Mouse (Mus musculus) hindbrain, postnatal 0 days (tissue): ENCODE data around the gene Hpse. TPM values are rescaled to one million over a fixed set of nuclear protein-coding genes. Genes with fewer than 3 reads are reported as not detected.

Experiments
- ATAC-seq: fragments of 200-750 bp; cut with Nextera tagmentation; 2 replicates; pipeline ENCODE4 v1.8.0; 2017; ENCODE audit warnings: mild to moderate bottlenecking, moderate TSS enrichment, moderate library complexity
- DNase-seq: peaks from one replicate; pipeline ENCODE4 v3.0.0-alpha.2; 2015; ENCODE audit warnings: low spot score
- H3K27ac ChIP-seq: fragments of 300-500 bp; sonication (generic); 2 replicates; pipeline ENCODE4 v1.5.1; 2014; ENCODE audit warnings: mild to moderate bottlenecking
- H3K27me3 ChIP-seq: fragments of 300-500 bp; sonication (generic); 2 replicates; pipeline ENCODE4 v1.6.1; 2014; ENCODE audit warnings: low read length, mixed read lengths; ENCODE audit not compliant: insufficient read depth
- H3K36me3 ChIP-seq: fragments of 300-500 bp; sonication (generic); 2 replicates; pipeline ENCODE4 v1.6.1; 2014; ENCODE audit warnings: low read length, mixed read lengths; ENCODE audit not compliant: insufficient read depth
- H3K4me1 ChIP-seq: fragments of 300-500 bp; sonication (generic); 2 replicates; pipeline ENCODE4 v1.6.1; 2014; ENCODE audit warnings: antibody characterized with exemption, low read length, mixed read lengths; ENCODE audit not compliant: insufficient read depth
- H3K4me2 ChIP-seq: fragments of 300-500 bp; sonication (generic); 2 replicates; pipeline ENCODE4 v1.6.1; 2014; ENCODE audit warnings: low read depth, mild to moderate bottlenecking, low read length, moderate library complexity, mixed read lengths
- H3K4me3 ChIP-seq: fragments of 300-500 bp; sonication (generic); 2 replicates; pipeline ENCODE4 v1.5.1; 2014; ENCODE audit warnings: low read length
- H3K9ac ChIP-seq: fragments of 300-500 bp; sonication (generic); replicated peaks from 2 replicates; pipeline ENCODE4 v1.6.1; 2014; ENCODE audit warnings: mild to moderate bottlenecking, low read length, moderate library complexity, mixed read lengths
- H3K9me3 ChIP-seq: fragments of 300-500 bp; sonication (generic); 2 replicates; pipeline ENCODE4 v1.6.1; 2016; ENCODE audit warnings: low read length, mixed read lengths
- CTCF ChIP-seq: IDR thresholded peaks from 2 replicates; pipeline ENCODE4 v1.5.1; 2016; ENCODE audit warnings: antibody characterized with exemption, control low read depth, low read depth
- WGBS: fragments of 180-500 bp; shearing (Covaris S2); extraction: QIAGEN DNeasy Blood & Tissue Kit; methylation state at CpG from one replicate; pipeline ENCODE4 v1.1.7; 2014; 5-methylcytosine and 5-hydroxymethylcytosine counted together
- polyA plus RNA-seq: library from polyadenylated mRNA; unstranded; fragments of >200 nt; fragmentation: Nextera tagmentation; extraction: Ambion mirVana; gene quantifications from 2 replicates; pipeline ENCODE4 v1.2.1, GENCODE M21; 2015
- total RNA-seq: library from RNA; depleted of rRNA; stranded (reverse); fragments of >200 nt; gene quantifications from 2 replicates; pipeline ENCODE4 v1.2.3, GENCODE M21; 2014; rRNA removed

Hpse gene
- total and polyA plus RNA-seq, 2 experiments from 2014 or later: 0.79 to 1.3 TPM

DNA sequence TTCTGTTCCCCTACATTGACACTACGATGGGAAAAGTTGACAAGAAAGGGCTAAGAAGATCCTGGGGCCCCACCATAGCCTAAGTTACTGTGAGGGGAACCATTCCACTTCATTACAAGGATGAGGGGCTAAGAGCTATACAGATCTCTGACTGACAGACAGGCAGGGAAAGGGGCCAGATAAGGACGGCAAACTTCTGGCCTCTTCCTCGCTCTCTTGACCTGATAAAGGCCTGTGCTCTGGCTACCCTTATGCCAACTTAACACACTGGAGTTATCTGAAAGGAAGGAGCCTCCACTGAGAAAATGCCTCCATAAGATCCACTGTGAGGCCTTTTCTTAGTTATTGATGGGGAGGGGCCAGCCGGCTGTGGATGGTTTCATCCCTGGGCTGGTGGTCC lies 83.6 kb downstream of the Hpse start:
- no peaks in the 10 kb centered on the region for H3K4me1 ChIP-seq
- no peak overlapping the region for H3K9ac ChIP-seq
- ATAC-seq (no peak), DNase-seq (no peak)
- no peaks in the 10 kb centered on the region for H3K9me3 ChIP-seq
- H3K36me3 ChIP-seq: no peaks in the 10 kb centered on the region
- no peak for TF ChIP-seq CTCF
- no peak overlapping the region for H3K4me2 ChIP-seq
- WGBS: 95% methylated on average over 4 of the region's 4 CpGs
- H3K27me3 ChIP-seq: no peaks in the 10 kb centered on the region
- no peak overlapping the region for H3K4me3 ChIP-seq
- no peak overlapping the region for H3K27ac ChIP-seq

DNA sequence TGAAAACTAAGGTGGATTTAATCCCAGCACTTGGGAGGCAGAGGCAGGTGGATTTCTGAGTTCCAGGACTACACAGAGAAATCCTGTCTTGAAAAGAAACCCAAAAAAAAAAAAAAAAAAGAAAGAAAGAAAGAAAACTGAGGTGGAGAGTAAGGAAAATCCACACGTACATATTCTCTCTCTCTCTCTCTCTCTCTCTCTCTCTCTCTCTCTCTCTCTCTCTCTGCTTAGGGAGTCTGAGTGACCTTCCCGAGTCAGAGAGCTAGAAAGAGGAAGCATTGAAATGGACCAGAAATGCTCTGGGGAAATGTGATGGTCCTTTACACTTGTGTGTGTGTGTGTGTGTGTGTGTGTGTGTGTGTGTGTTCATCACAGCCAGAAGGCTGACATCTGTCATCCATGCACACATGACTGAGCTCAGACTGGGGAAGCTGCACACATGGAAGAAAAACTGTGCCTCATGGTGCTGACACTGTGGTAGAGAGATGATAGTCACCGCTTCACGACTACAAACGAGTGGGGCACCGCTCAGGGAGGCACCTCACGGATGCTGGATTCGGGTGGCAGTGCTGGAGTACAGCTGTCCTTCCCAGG lies 84.5 kb downstream of the Hpse start:
- no peak for ATAC-seq
- no peak overlapping the region for H3K9ac ChIP-seq
- no peak for DNase-seq
- TF ChIP-seq CTCF: no peak
- no peak overlapping the region for H3K27ac ChIP-seq
- no peaks in the 10 kb centered on the region for H3K4me1 ChIP-seq
- no peak overlapping the region for H3K4me2 ChIP-seq
- H3K27me3 ChIP-seq: no peaks in the 10 kb centered on the region
- H3K9me3 ChIP-seq: no peaks in the 10 kb centered on the region
- WGBS: 84% methylated on average over 8 of the region's 8 CpGs
- H3K36me3 ChIP-seq: no peaks in the 10 kb centered on the region
- no peak overlapping the region for H3K4me3 ChIP-seq

DNA sequence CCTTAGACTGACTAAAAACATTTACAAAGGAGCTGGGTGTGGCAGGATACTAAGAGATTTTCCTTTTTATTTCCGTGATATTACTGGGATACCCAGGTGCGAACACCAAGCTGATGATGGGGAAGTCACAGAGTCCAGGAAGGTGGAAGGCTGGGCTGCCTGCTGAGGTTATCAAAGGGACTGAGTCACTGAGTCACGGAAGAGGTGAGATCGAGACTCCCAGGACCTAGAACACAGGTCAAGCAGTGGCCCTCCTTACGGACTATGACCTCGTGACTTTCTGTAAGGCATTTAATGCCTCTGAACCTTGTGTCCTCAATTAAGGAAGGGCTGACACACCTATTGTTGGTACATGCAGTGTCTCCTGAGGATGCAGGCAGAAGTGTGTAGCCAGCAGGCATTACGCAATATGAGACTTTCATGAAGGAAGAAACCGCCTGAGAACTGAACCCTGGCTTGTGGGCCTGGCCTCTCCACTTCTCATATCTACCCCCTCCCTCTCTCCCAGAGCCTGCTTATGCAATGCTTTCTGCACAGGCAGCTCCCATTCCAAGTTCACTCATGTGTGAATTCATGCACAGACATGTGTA lies 86.9 kb downstream of the Hpse start:
- no peak for ATAC-seq
- no peak overlapping the region for H3K9ac ChIP-seq
- H3K27ac ChIP-seq: no peak overlapping the region
- no peaks in the 10 kb centered on the region for H3K9me3 ChIP-seq
- no peaks in the 10 kb centered on the region for H3K4me1 ChIP-seq
- H3K4me3 ChIP-seq: no peak overlapping the region
- H3K4me2 ChIP-seq: no peak overlapping the region
- TF ChIP-seq CTCF: no peak
- no peaks in the 10 kb centered on the region for H3K27me3 ChIP-seq
- H3K36me3 ChIP-seq: no peaks in the 10 kb centered on the region
- DNase-seq: no peak
- WGBS: 88% methylated on average over 8 of the region's 8 CpGs

Other genes starting within 250 kb of the Hpse start
- gene Lin54, start 219.1 kb downstream of the Hpse start, total RNA-seq: 13.9 and 19.3 TPM in 2 replicates
- gene Lin54, start 219.1 kb downstream of the Hpse start, polyA plus RNA-seq: 6.7 and 8.3 TPM in 2 replicates
- 91.7 and 97.5 TPM in 2 replicates for gene Cops4, start 201.4 kb downstream of the Hpse start, total RNA-seq
- 169 and 172 TPM in 2 replicates for gene Cops4, start 201.4 kb downstream of the Hpse start, polyA plus RNA-seq
- gene Plac8, start 147.5 kb downstream of the Hpse start, total RNA-seq: 1.3 and 3.9 TPM in 2 replicates
- 2.8 and 3.4 TPM in 2 replicates for gene Plac8, start 147.5 kb downstream of the Hpse start, polyA plus RNA-seq
- gene Coq2, start 44.6 kb downstream of the Hpse start, total RNA-seq: 79.9 and 97.5 TPM in 2 replicates
- gene Coq2, start 44.6 kb downstream of the Hpse start, polyA plus RNA-seq: 61.6 and 65.2 TPM in 2 replicates
- 9.4 and 10.6 TPM in 2 replicates for gene Helq, start 78.9 kb upstream of the Hpse start, total RNA-seq
- 11.1 and 12.7 TPM in 2 replicates for gene Helq, start 78.9 kb upstream of the Hpse start, polyA plus RNA-seq
- gene Mrps18c, start 78.9 kb upstream of the Hpse start, total RNA-seq: 26.3 and 26.5 TPM in 2 replicates
- 183 and 192 TPM in 2 replicates for gene Mrps18c, start 78.9 kb upstream of the Hpse start, polyA plus RNA-seq
- 4.7 and 6.9 TPM in 2 replicates for gene Abraxas1, start 101.2 kb upstream of the Hpse start, total RNA-seq
- 10.7 and 11.4 TPM in 2 replicates for gene Abraxas1, start 101.2 kb upstream of the Hpse start, polyA plus RNA-seq
- gene Gpat3, start 126.0 kb upstream of the Hpse start, total RNA-seq: 0.47 and 1.5 TPM in 2 replicates
- gene Gpat3, start 126.0 kb upstream of the Hpse start, polyA plus RNA-seq: 1.5 and 2.4 TPM in 2 replicates